Mouse (Mus musculus): ENCODE measurements around the gene Clstn1. TPM values are rescaled to one million over a fixed set of nuclear protein-coding genes. Genes with fewer than 3 reads are reported as not detected.

The Clstn1 gene
- polyA plus RNA-seq, 1 experiment, result 1.4 TPM

GRCm38 (mm10) chr4:149574391-149574821, 11.9 kb upstream of the Clstn1 start:
- TF ChIP-seq POLR2A (IDR thresholded peaks at IDR 0.05; ENCODE audit: borderline replicate concordance, low read depth, low read length), result no peak
- no peak for TF ChIP-seq CTCF (IDR thresholded peaks at IDR 0.05; ENCODE audit: low read depth, low read length)
- H3K4me3 ChIP-seq (ENCODE audit: insufficient read depth, low read length), result no peak overlapping the region
- no peak overlapping the region for H3K27ac ChIP-seq (ENCODE audit: insufficient read depth, low read depth, low read length)
- peaks cover 9% of the 10 kb centered on the region for H3K4me1 ChIP-seq (ENCODE audit: control insufficient read depth, insufficient read depth, low read length)

- no peak overlapping the region for H3K27ac ChIP-seq (ENCODE audit: insufficient read depth, low read depth, low read length)
- TF ChIP-seq CTCF (IDR thresholded peaks at IDR 0.05; ENCODE audit: low read depth, low read length), result no peak
- no peak for TF ChIP-seq POLR2A (IDR thresholded peaks at IDR 0.05; ENCODE audit: borderline replicate concordance, low read depth, low read length)
- H3K4me1 ChIP-seq (ENCODE audit: control insufficient read depth, insufficient read depth, low read length), result peaks cover 9% of the 10 kb centered on the region
- H3K4me3 ChIP-seq (ENCODE audit: insufficient read depth, low read length), result no peak overlapping the region
These were observed 10.2 kb upstream of the Clstn1 start for GRCm38 (mm10) chr4:149576061-149576460.

- Histone ChIP-seq H3K4me3 (ENCODE audit: insufficient read depth, low read length) (no peak overlapping the region), H3K27ac (ENCODE audit: insufficient read depth, low read depth, low read length) (no peak overlapping the region), H3K4me1 (ENCODE audit: control insufficient read depth, insufficient read depth, low read length) (no peaks in the 10 kb centered on the region)
- TF ChIP-seq CTCF (IDR thresholded peaks at IDR 0.05; ENCODE audit: low read depth, low read length), result no peak
- no peak for TF ChIP-seq POLR2A (IDR thresholded peaks at IDR 0.05; ENCODE audit: borderline replicate concordance, low read depth, low read length)
These were observed 9.2 kb upstream of the Clstn1 start for GRCm38 (mm10) chr4:149576993-149577548.

GRCm38 (mm10) chr4:149578085-149578681, 8.1 kb upstream of the Clstn1 start:
- Histone ChIP-seq H3K4me3 (ENCODE audit: insufficient read depth, low read length) (no peak overlapping the region), H3K4me1 (ENCODE audit: control insufficient read depth, insufficient read depth, low read length) (no peaks in the 10 kb centered on the region), H3K27ac (ENCODE audit: insufficient read depth, low read depth, low read length) (no peak overlapping the region)
- TF ChIP-seq POLR2A (IDR thresholded peaks at IDR 0.05; ENCODE audit: borderline replicate concordance, low read depth, low read length), result no peak
- TF ChIP-seq CTCF (IDR thresholded peaks at IDR 0.05; ENCODE audit: low read depth, low read length), result no peak

- TF ChIP-seq CTCF (IDR thresholded peaks at IDR 0.05; ENCODE audit: low read depth, low read length), result no peak
- no peak for TF ChIP-seq POLR2A (IDR thresholded peaks at IDR 0.05; ENCODE audit: borderline replicate concordance, low read depth, low read length)
- H3K4me3 ChIP-seq (ENCODE audit: insufficient read depth, low read length), result no peak overlapping the region
- no peaks in the 10 kb centered on the region for H3K4me1 ChIP-seq (ENCODE audit: control insufficient read depth, insufficient read depth, low read length)
- H3K27ac ChIP-seq (ENCODE audit: insufficient read depth, low read depth, low read length), result no peak overlapping the region
These were observed 7.4 kb upstream of the Clstn1 start for GRCm38 (mm10) chr4:149578831-149579230.

GRCm38 (mm10) chr4:149585236-149585635, 1.0 kb upstream of the Clstn1 start:
- Histone ChIP-seq H3K27ac (ENCODE audit: insufficient read depth, low read depth, low read length) (no peak overlapping the region), H3K4me1 (ENCODE audit: control insufficient read depth, insufficient read depth, low read length) (no peaks in the 10 kb centered on the region), H3K4me3 (ENCODE audit: insufficient read depth, low read length) (no peak overlapping the region)
- TF ChIP-seq CTCF (IDR thresholded peaks at IDR 0.05; ENCODE audit: low read depth, low read length), result no peak
- no peak for TF ChIP-seq POLR2A (IDR thresholded peaks at IDR 0.05; ENCODE audit: borderline replicate concordance, low read depth, low read length)

- no peak for TF ChIP-seq CTCF (IDR thresholded peaks at IDR 0.05; ENCODE audit: low read depth, low read length)
- no peak for TF ChIP-seq POLR2A (IDR thresholded peaks at IDR 0.05; ENCODE audit: borderline replicate concordance, low read depth, low read length)
These were observed 721 bp downstream of the Clstn1 start for GRCm38 (mm10) chr4:149586783-149587595.

GRCm38 (mm10) chr4:149587596-149588168, 1.4 kb downstream of the Clstn1 start:
- H3K4me3 ChIP-seq (ENCODE audit: insufficient read depth, low read length), result peak overlapping the region; percentile 85; the same call in 1 of the 2 replicates
- no peak overlapping the region for H3K27ac ChIP-seq (ENCODE audit: insufficient read depth, low read depth, low read length)
- no peaks in the 10 kb centered on the region for H3K4me1 ChIP-seq (ENCODE audit: control insufficient read depth, insufficient read depth, low read length)
- TF ChIP-seq CTCF (IDR thresholded peaks at IDR 0.05; ENCODE audit: low read depth, low read length) (no peak), POLR2A (IDR thresholded peaks at IDR 0.05; ENCODE audit: borderline replicate concordance, low read depth, low read length) (no peak)

More at GRCm38 (mm10) chr4:149586783-149587595, 721 bp downstream of the Clstn1 start:
- Histone ChIP-seq H3K4me3 (ENCODE audit: insufficient read depth, low read length) (peak overlapping the region; percentile 85), H3K4me1 (ENCODE audit: control insufficient read depth, insufficient read depth, low read length) (no peaks in the 10 kb centered on the region), H3K27ac (ENCODE audit: insufficient read depth, low read depth, low read length) (no peak overlapping the region)

- no peak overlapping the region for H3K27ac ChIP-seq (ENCODE audit: insufficient read depth, low read depth, low read length)
- TF ChIP-seq CTCF (IDR thresholded peaks at IDR 0.05; ENCODE audit: low read depth, low read length) (no peak), POLR2A (IDR thresholded peaks at IDR 0.05; ENCODE audit: borderline replicate concordance, low read depth, low read length) (no peak)
- no peaks in the 10 kb centered on the region for H3K4me1 ChIP-seq (ENCODE audit: control insufficient read depth, insufficient read depth, low read length)
These were observed 3.9 kb downstream of the Clstn1 start for GRCm38 (mm10) chr4:149590200-149590599.

More at GRCm38 (mm10) chr4:149590200-149590599, 3.9 kb downstream of the Clstn1 start:
- no peak overlapping the region for H3K4me3 ChIP-seq (ENCODE audit: insufficient read depth, low read length)
